Mouse (Mus musculus) G1E (cell line): Measurements from ENCODE around the gene Rabep1.

Experiments used
- CTCF ChIP-seq: IDR thresholded peaks from 2 replicates; pipeline ENCODE4 v1.5.1; 2012; ENCODE audit warnings: low read depth, low read length, inconsistent platforms, mixed read lengths
- GATA1 ChIP-seq: IDR thresholded peaks from 2 replicates; pipeline ENCODE4 v1.6.1; 2012; ENCODE audit warnings: borderline replicate concordance, low read length, inconsistent platforms, mixed read lengths
- TAL1 ChIP-seq: conservative IDR thresholded peaks from 2 replicates; pipeline ENCODE4 v1.6.1; 2012; ENCODE audit warnings: low read depth, low read length, inconsistent platforms, mixed read lengths

- TF ChIP-seq CTCF: no peak
- TF ChIP-seq TAL1: no peak
- no peak for TF ChIP-seq GATA1
Measured at GRCm38 (mm10) chr11:70931461-70931860, 86.9 kb downstream of the Rabep1 start.
